Mouse (Mus musculus) myocyte (in vitro differentiated cells): Measurements from ENCODE around the gene Ntrk3. TPM values are rescaled to one million over a fixed set of nuclear protein-coding genes. Genes with fewer than 3 reads are reported as not detected.

Experiments
- H3K27me3 ChIP-seq: one replicate; pipeline ENCODE4 v1.6.1; 2011; ENCODE audit not compliant: control insufficient read depth, insufficient read depth, insufficient read length
- H3K36me3 ChIP-seq: one replicate; pipeline ENCODE4 v1.6.1; 2011; ENCODE audit not compliant: control insufficient read depth, insufficient read depth
- H3K4me2 ChIP-seq: one replicate; pipeline ENCODE4 v1.6.1; 2011; ENCODE audit warnings: low read depth, control low read depth
- H3K4me3 ChIP-seq: one replicate; pipeline ENCODE4 v1.5.1; 2011; ENCODE audit warnings: mild to moderate bottlenecking, control low read depth, moderate library complexity
- H3K79me2 ChIP-seq: one replicate; pipeline ENCODE4 v1.6.1; 2011; ENCODE audit not compliant: control insufficient read depth, insufficient read depth
- H3ac ChIP-seq: one replicate; pipeline ENCODE4 v1.6.1; 2011; ENCODE audit not compliant: control insufficient read depth, insufficient read length
- CEBPB ChIP-seq: IDR thresholded peaks from 2 replicates; pipeline ENCODE4 v1.6.1; 2011; ENCODE audit warnings: mild to moderate bottlenecking, moderate library complexity; ENCODE audit not compliant: poor library complexity, insufficient read depth, severe bottlenecking
- E2F4 ChIP-seq: IDR thresholded peaks from one replicate; pipeline ENCODE4 v1.6.1; 2011; ENCODE audit warnings: mild to moderate bottlenecking, control low read depth, moderate library complexity; ENCODE audit not compliant: insufficient read depth
- MAX ChIP-seq: IDR thresholded peaks from one replicate; pipeline ENCODE4 v1.6.1; 2011; ENCODE audit warnings: low read depth, mild to moderate bottlenecking, control low read depth
- MYOD1 ChIP-seq, 3 experiments: IDR thresholded peaks; one replicate each; pipeline ENCODE4 v1.6.1; 2011; ENCODE audit warnings: control low read depth in 2 of 3, low read depth in 2 of 3, mild to moderate bottlenecking in 2 of 3, moderate library complexity in 1 of 3; ENCODE audit not compliant: insufficient read length in 2 of 3, control insufficient read depth in 1 of 3
- MYOG ChIP-seq, 3 experiments: IDR thresholded peaks; one replicate each; pipeline ENCODE4 v1.6.1; 2011; ENCODE audit warnings: control low read depth in 2 of 3, low read depth in 2 of 3, mild to moderate bottlenecking in 2 of 3; ENCODE audit not compliant: insufficient read length in 2 of 3, control insufficient read depth in 1 of 3, insufficient read depth in 1 of 3
- POLR2A ChIP-seq: IDR thresholded peaks from one replicate; pipeline ENCODE4 v1.6.1; 2011; ENCODE audit warnings: low read depth, mild to moderate bottlenecking, control low read depth, moderate library complexity; ENCODE audit not compliant: insufficient read length
- POLR2AphosphoS2 ChIP-seq: IDR thresholded peaks from one replicate; pipeline ENCODE4 v1.6.1; 2011; ENCODE audit warnings: low read depth, control low read depth; ENCODE audit not compliant: insufficient read length
- REST ChIP-seq: IDR thresholded peaks from one replicate; pipeline ENCODE4 v1.6.1; 2011; ENCODE audit warnings: mild to moderate bottlenecking, control low read depth, moderate library complexity; ENCODE audit not compliant: insufficient read depth, insufficient read length
- SRF ChIP-seq: IDR thresholded peaks from one replicate; pipeline ENCODE4 v1.6.1; 2011; ENCODE audit warnings: low read depth; ENCODE audit not compliant: control insufficient read depth, insufficient read length
- TCF12 ChIP-seq: IDR thresholded peaks from one replicate; pipeline ENCODE4 v1.6.1; 2011; ENCODE audit warnings: mild to moderate bottlenecking, control low read depth; ENCODE audit not compliant: poor library complexity, insufficient read depth, severe bottlenecking
- TCF3 ChIP-seq: IDR thresholded peaks from one replicate; pipeline ENCODE4 v1.6.1; 2011; ENCODE audit warnings: low read depth, control low read depth; ENCODE audit not compliant: insufficient read length
- USF1 ChIP-seq: IDR thresholded peaks from one replicate; pipeline ENCODE4 v1.6.1; 2011; ENCODE audit warnings: low read depth, mild to moderate bottlenecking, control low read depth, moderate library complexity
- polyA plus RNA-seq: library from polyadenylated mRNA; unstranded; fragments of >200 nt; fragmentation: generic; extraction: Trizol; gene quantifications from one replicate; pipeline ENCODE4 v1.2.1, GENCODE M21; 2012; ENCODE audit warnings: missing spikeins

Gene Ntrk3
- polyA plus RNA-seq, 1 experiment, result 0.17 TPM

DNA sequence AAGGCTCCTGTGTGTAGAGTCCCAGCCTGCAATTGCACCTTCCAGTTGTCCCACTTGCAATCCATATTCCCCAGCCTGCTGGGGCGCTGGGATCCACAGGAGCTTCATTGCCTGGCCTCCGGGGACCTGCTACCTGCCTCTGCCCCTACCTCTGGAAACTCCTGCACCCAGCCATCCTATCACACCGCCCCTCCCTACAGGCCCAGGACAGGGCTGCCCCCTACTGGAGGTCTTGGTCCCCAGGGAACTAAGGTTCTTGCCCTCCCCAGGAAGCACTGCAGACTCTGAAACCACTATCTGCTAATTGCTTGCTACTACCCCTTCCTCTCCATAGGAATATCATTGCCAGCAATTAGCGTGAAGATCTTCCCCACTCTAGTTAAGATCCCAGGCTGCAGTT is 84.1 kb downstream of the Ntrk3 start:
- H3K79me2 ChIP-seq, result no peaks in the 10 kb centered on the region
- no peak overlapping the region for H3ac ChIP-seq

DNA sequence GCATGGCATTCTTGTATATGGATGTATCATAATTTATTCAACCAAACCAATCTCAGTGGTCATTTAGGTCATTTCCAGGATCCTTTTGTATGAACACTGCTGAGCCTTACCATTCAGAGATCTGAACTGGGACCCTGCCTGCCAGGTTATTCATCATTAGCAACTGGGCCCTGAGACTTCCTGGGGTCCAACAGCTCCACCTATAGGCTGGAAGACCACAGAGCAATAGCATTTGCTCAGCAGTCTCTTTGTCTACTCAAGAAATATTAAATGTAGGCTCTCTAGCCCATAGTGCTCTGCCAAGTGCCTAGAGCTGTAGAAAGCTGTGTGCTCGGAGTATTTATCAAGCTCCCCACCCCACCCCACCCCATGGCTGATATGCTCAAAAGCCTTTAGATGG is 85.5 kb downstream of the Ntrk3 start:
- H3K36me3 ChIP-seq, result no peaks in the 10 kb centered on the region
- H3K4me3 ChIP-seq, result no peak overlapping the region
- no peak overlapping the region for H3ac ChIP-seq
- TF ChIP-seq TCF3, result no peak
- TF ChIP-seq POLR2A, result no peak
- no peak for TF ChIP-seq POLR2AphosphoS2
- no peak for TF ChIP-seq MYOD1 (IDR thresholded peaks at IDR 0.05; ENCODE audit: control insufficient read depth in 1 of 3, insufficient read length in 2 of 3, low read depth in 2 of 3)
- no peak for TF ChIP-seq E2F4
- TF ChIP-seq SRF, result no peak
- no peak for TF ChIP-seq USF1
- no peak for TF ChIP-seq REST
- TF ChIP-seq TCF12, result no peak
- peaks cover 4% of the 10 kb centered on the region for H3K27me3 ChIP-seq
- H3K79me2 ChIP-seq, result no peaks in the 10 kb centered on the region
- H3K4me2 ChIP-seq, result no peak overlapping the region

More for the DNA sequence above, 84.1 kb downstream of the Ntrk3 start:
- H3K27me3 ChIP-seq, result peaks cover 4% of the 10 kb centered on the region
- no peaks in the 10 kb centered on the region for H3K36me3 ChIP-seq
- H3K4me3 ChIP-seq, result no peak overlapping the region
- no peak overlapping the region for H3K4me2 ChIP-seq
- TF ChIP-seq MYOG (IDR thresholded peaks at IDR 0.05; ENCODE audit: control insufficient read depth in 1 of 3, insufficient read depth in 1 of 3, insufficient read length in 2 of 3, low read depth in 2 of 3) (no peak), SRF (no peak), MAX (no peak), MYOD1 (IDR thresholded peaks at IDR 0.05; ENCODE audit: control insufficient read depth in 1 of 3, insufficient read length in 2 of 3, low read depth in 2 of 3) (no peak), POLR2AphosphoS2 (no peak), POLR2A (no peak), TCF12 (no peak), REST (no peak), TCF3 (no peak)

DNA sequence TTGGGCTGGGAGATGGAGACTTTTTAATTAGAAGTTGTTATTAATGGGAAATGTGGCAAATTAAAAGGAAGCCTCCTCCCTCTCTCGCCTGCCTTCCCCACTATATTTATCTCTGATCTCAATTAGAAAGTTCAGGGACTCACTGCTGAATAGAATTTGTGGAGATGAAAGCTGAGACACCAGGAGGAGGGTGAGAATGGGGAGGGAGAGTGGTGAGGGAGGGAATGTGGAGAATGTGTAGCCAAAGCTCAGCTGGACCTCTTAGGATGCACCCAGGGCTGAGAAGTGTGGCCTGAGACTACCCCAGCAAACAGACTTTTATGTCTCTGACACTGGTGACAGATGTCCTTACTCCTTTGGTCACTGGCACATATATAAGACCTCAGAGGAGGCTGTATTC is 86.3 kb downstream of the Ntrk3 start:
- no peaks in the 10 kb centered on the region for H3K36me3 ChIP-seq
- H3K4me3 ChIP-seq, result no peak overlapping the region
- TF ChIP-seq REST (no peak), CEBPB (no peak), TCF3 (no peak), E2F4 (no peak), MYOD1 (IDR thresholded peaks at IDR 0.05; ENCODE audit: control insufficient read depth in 1 of 3, insufficient read length in 2 of 3, low read depth in 2 of 3) (no peak), POLR2AphosphoS2 (no peak), POLR2A (no peak), TCF12 (no peak), SRF (no peak), MYOG (IDR thresholded peaks at IDR 0.05; ENCODE audit: control insufficient read depth in 1 of 3, insufficient read depth in 1 of 3, insufficient read length in 2 of 3, low read depth in 2 of 3) (no peak), USF1 (no peak), MAX (no peak)
- no peak overlapping the region for H3ac ChIP-seq
- H3K27me3 ChIP-seq, result peaks cover 4% of the 10 kb centered on the region
- no peak overlapping the region for H3K4me2 ChIP-seq
- H3K79me2 ChIP-seq, result no peaks in the 10 kb centered on the region

DNA sequence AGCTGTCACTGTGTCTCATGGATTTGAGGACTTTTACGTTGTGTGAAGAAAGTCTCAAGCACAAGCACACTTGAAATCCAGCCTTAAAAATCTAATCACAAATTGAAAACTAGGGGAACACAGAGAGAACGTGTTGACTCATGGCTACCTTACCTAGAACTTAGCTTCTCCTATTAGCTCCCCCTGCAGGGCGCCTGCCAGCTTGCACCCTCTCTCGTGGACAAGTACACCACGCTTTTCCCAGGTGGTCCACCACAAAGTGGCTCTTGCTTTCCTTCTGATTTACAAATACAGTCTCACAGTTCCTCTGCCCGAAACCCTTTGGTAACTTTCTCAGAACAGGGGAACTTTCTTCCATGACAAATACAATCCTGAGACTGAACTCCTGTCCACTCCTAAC is 94.1 kb downstream of the Ntrk3 start:
- Histone ChIP-seq H3K4me2 (no peak overlapping the region), H3ac (no peak overlapping the region), H3K27me3 (no peaks in the 10 kb centered on the region), H3K79me2 (no peaks in the 10 kb centered on the region), H3K36me3 (no peaks in the 10 kb centered on the region), H3K4me3 (no peak overlapping the region)
- TF ChIP-seq E2F4 (no peak), MYOG (IDR thresholded peaks at IDR 0.05; ENCODE audit: control insufficient read depth in 1 of 3, insufficient read depth in 1 of 3, insufficient read length in 2 of 3, low read depth in 2 of 3) (no peak)

DNA sequence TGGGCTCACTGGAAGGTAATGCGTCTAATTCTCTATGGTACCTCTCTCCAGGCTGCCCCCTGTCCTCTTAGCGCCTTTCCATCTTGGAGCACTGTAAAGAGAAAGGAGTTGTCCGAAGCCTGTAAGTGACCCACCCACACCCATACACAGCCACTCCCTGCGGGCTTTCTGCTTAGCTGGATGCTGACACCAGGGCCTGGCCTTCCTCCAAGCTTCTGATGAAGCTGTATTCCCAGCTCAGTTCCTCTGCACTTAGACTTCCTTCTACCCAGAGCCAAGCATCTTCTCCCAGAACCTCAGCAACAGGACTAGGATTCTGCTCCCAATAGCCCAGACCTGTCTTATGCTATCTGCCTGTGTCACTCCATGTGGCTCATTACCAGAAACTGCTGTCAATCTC is 114.1 kb downstream of the Ntrk3 start:
- TF ChIP-seq CEBPB (no peak), USF1 (no peak), E2F4 (no peak), MYOD1 (IDR thresholded peaks at IDR 0.05; ENCODE audit: control insufficient read depth in 1 of 3, insufficient read length in 2 of 3, low read depth in 2 of 3) (no peak), REST (no peak), MAX (no peak), POLR2A (no peak), SRF (no peak), POLR2AphosphoS2 (no peak), TCF12 (no peak), TCF3 (no peak), MYOG (IDR thresholded peaks at IDR 0.05; ENCODE audit: control insufficient read depth in 1 of 3, insufficient read depth in 1 of 3, insufficient read length in 2 of 3, low read depth in 2 of 3) (no peak)
- Histone ChIP-seq H3K79me2 (no peaks in the 10 kb centered on the region), H3K27me3 (no peaks in the 10 kb centered on the region)

More for the DNA sequence above, 114.1 kb downstream of the Ntrk3 start:
- no peak overlapping the region for H3K4me2 ChIP-seq
- no peaks in the 10 kb centered on the region for H3K36me3 ChIP-seq
- no peak overlapping the region for H3K4me3 ChIP-seq
- no peak overlapping the region for H3ac ChIP-seq
